Mouse (Mus musculus) kidney, embryonic 14.5 days (tissue): ENCODE data around the gene Clip2. TPM values are rescaled to one million over a fixed set of nuclear protein-coding genes. Genes with fewer than 3 reads are reported as not detected.

Source experiments
- ATAC-seq: fragments of 200-750 bp; cut with Nextera tagmentation; 2 replicates; pipeline ENCODE4 v1.8.0; 2017; ENCODE audit warnings: moderate number of reproducible peaks, mild to moderate bottlenecking, moderate TSS enrichment, moderate library complexity; ENCODE audit not compliant: low FRiP score, low TSS enrichment
- H3K27ac ChIP-seq: fragments of 300-500 bp; sonication (generic); 2 replicates; pipeline ENCODE4 v1.5.1; 2014; ENCODE audit warnings: low read depth, mild to moderate bottlenecking, low read length, moderate library complexity, mixed read lengths
- H3K27me3 ChIP-seq: fragments of 300-500 bp; sonication (generic); 2 replicates; pipeline ENCODE4 v1.6.1; 2014; ENCODE audit warnings: mild to moderate bottlenecking, low read length; ENCODE audit not compliant: control insufficient read depth, insufficient read depth
- H3K36me3 ChIP-seq: fragments of 300-500 bp; sonication (generic); 2 replicates; pipeline ENCODE4 v1.6.1; 2014; ENCODE audit warnings: low read length, mixed read lengths; ENCODE audit not compliant: control insufficient read depth, insufficient read depth
- H3K4me1 ChIP-seq: fragments of 300-500 bp; sonication (generic); 2 replicates; pipeline ENCODE4 v1.6.1; 2014; ENCODE audit warnings: low read length, mixed read lengths; ENCODE audit not compliant: control insufficient read depth, insufficient read depth
- H3K4me2 ChIP-seq: fragments of 300-500 bp; sonication (generic); replicated peaks from 2 replicates; pipeline ENCODE4 v1.6.1; 2014; ENCODE audit warnings: low read depth, mild to moderate bottlenecking, low read length
- H3K4me3 ChIP-seq: fragments of 300-500 bp; sonication (generic); 2 replicates; pipeline ENCODE4 v1.5.1; 2014; ENCODE audit warnings: mild to moderate bottlenecking, low read length
- H3K9ac ChIP-seq: fragments of 300-500 bp; sonication (generic); 2 replicates; pipeline ENCODE4 v1.6.1; 2014; ENCODE audit warnings: low read depth, mild to moderate bottlenecking, low read length, moderate library complexity
- H3K9me3 ChIP-seq: fragments of 300-500 bp; sonication (generic); 2 replicates; pipeline ENCODE4 v1.6.1; 2016; ENCODE audit warnings: low read length; ENCODE audit not compliant: control insufficient read depth
- WGBS: fragments of 180-500 bp; shearing (Covaris S2); extraction: QIAGEN DNeasy Blood & Tissue Kit; methylation state at CpG from one replicate; pipeline ENCODE4 v1.1.7; 2014; 5-methylcytosine and 5-hydroxymethylcytosine counted together
- polyA plus RNA-seq: library from polyadenylated mRNA; unstranded; fragments of >200 nt; fragmentation: Nextera tagmentation; extraction: Ambion mirVana; gene quantifications from 2 replicates; pipeline ENCODE4 v1.2.1, GENCODE M21; 2014

The Clip2 gene
- polyA plus RNA-seq, 1 experiment from 2014 or later: 4.4 TPM

GRCm38 (mm10) chr5:134523728-134524127 lies 28.5 kb downstream of the Clip2 start:
- H3K4me3 ChIP-seq: no peak overlapping the region
- no peaks in the 10 kb centered on the region for H3K9me3 ChIP-seq
- 59% methylated on average over 5 of the region's 5 CpGs for WGBS
- 0 out of 2 replicates have a peak, but pooled peaks cover 5% of the 10 kb centered on the region for H3K4me1 ChIP-seq
- no peak for ATAC-seq
- H3K4me2 ChIP-seq: no peak overlapping the region
- no peaks in the 10 kb centered on the region for H3K27me3 ChIP-seq
- H3K36me3 ChIP-seq: peaks cover 14% of the 10 kb centered on the region
- H3K27ac ChIP-seq: no peak overlapping the region
- no peak overlapping the region for H3K9ac ChIP-seq

- 94% methylated on average over 26 of the region's 26 CpGs for WGBS
Measured at GRCm38 (mm10) chr5:134522524-134522923, 29.7 kb downstream of the Clip2 start.

GRCm38 (mm10) chr5:134521806-134522205 lies 30.4 kb downstream of the Clip2 start:
- WGBS: 86% methylated on average over 7 of the region's 7 CpGs
- Histone ChIP-seq H3K36me3 (peaks cover 28% of the 10 kb centered on the region), H3K4me1 (no peaks in the 10 kb centered on the region), H3K9ac (no peak overlapping the region), H3K27ac (no peak overlapping the region), H3K4me2 (no peak overlapping the region), H3K27me3 (no peaks in the 10 kb centered on the region), H3K4me3 (no peak overlapping the region), H3K9me3 (no peaks in the 10 kb centered on the region)
- ATAC-seq: no peak

More at GRCm38 (mm10) chr5:134522524-134522923, 29.7 kb downstream of the Clip2 start:
- Histone ChIP-seq H3K36me3 (peaks cover 20% of the 10 kb centered on the region), H3K9me3 (no peaks in the 10 kb centered on the region), H3K27me3 (no peaks in the 10 kb centered on the region), H3K4me1 (no peaks in the 10 kb centered on the region), H3K9ac (no peak overlapping the region), H3K4me3 (no peak overlapping the region), H3K27ac (no peak overlapping the region), H3K4me2 (no peak overlapping the region)
- ATAC-seq: no peak

GRCm38 (mm10) chr5:134521131-134521530 lies 31.1 kb downstream of the Clip2 start:
- H3K4me2 ChIP-seq: no peak overlapping the region
- H3K36me3 ChIP-seq: peaks cover 34% of the 10 kb centered on the region
- H3K4me3 ChIP-seq: no peak overlapping the region
- WGBS: 88% methylated on average over 2 of the region's 2 CpGs
- no peak overlapping the region for H3K27ac ChIP-seq
- H3K9ac ChIP-seq: no peak overlapping the region
- no peaks in the 10 kb centered on the region; the same call in 1 of the 2 replicates for H3K9me3 ChIP-seq
- no peaks in the 10 kb centered on the region for H3K4me1 ChIP-seq
- H3K27me3 ChIP-seq: no peaks in the 10 kb centered on the region
- no peak for ATAC-seq

GRCm38 (mm10) chr5:134520120-134520519 lies 32.1 kb downstream of the Clip2 start:
- H3K27me3 ChIP-seq: no peaks in the 10 kb centered on the region
- H3K4me2 ChIP-seq: no peak overlapping the region
- H3K27ac ChIP-seq: no peak overlapping the region
- no peak overlapping the region for H3K4me3 ChIP-seq
- 91% methylated on average over 4 of the region's 4 CpGs for WGBS
- H3K36me3 ChIP-seq: peaks cover 42% of the 10 kb centered on the region
- ATAC-seq: no peak
- H3K9ac ChIP-seq: no peak overlapping the region
- H3K4me1 ChIP-seq: no peaks in the 10 kb centered on the region
- no peaks in the 10 kb centered on the region; the same call in 1 of the 2 replicates for H3K9me3 ChIP-seq

- no peak overlapping the region for H3K9ac ChIP-seq
- H3K4me1 ChIP-seq: no peaks in the 10 kb centered on the region
- no peak for ATAC-seq
- no peaks in the 10 kb centered on the region for H3K27me3 ChIP-seq
- no peak overlapping the region for H3K27ac ChIP-seq
- no peak overlapping the region for H3K4me3 ChIP-seq
- H3K4me2 ChIP-seq: no peak overlapping the region
- 93% methylated on average over 5 of the region's 5 CpGs for WGBS
- peaks cover 49% of the 10 kb centered on the region for H3K36me3 ChIP-seq
- H3K9me3 ChIP-seq: no peaks in the 10 kb centered on the region; the same call in 1 of the 2 replicates
Measured at GRCm38 (mm10) chr5:134519471-134519870, 32.8 kb downstream of the Clip2 start.

GRCm38 (mm10) chr5:134512086-134512485 lies 40.1 kb downstream of the Clip2 start:
- Histone ChIP-seq H3K36me3 (peaks cover 64% of the 10 kb centered on the region), H3K4me1 (no peaks in the 10 kb centered on the region), H3K4me3 (no peak overlapping the region), H3K9ac (no peak overlapping the region), H3K27me3 (no peaks in the 10 kb centered on the region), H3K4me2 (no peak overlapping the region), H3K27ac (no peak overlapping the region), H3K9me3 (no peaks in the 10 kb centered on the region; the same call in 1 of the 2 replicates)
- no peak; the same call in 1 of the 2 replicates for ATAC-seq
- 74% methylated on average over 5 of the region's 5 CpGs for WGBS

- Histone ChIP-seq H3K9ac (no peak overlapping the region), H3K27ac (no peak overlapping the region), H3K36me3 (peaks cover 48% of the 10 kb centered on the region), H3K27me3 (no peaks in the 10 kb centered on the region), H3K4me1 (no peaks in the 10 kb centered on the region), H3K9me3 (no peaks in the 10 kb centered on the region), H3K4me3 (no peak overlapping the region), H3K4me2 (no peak overlapping the region)
- 92% methylated on average over 5 of the region's 5 CpGs for WGBS
- no peak for ATAC-seq
Measured at GRCm38 (mm10) chr5:134510266-134510665, 42.0 kb downstream of the Clip2 start.

GRCm38 (mm10) chr5:134508965-134509364 lies 43.3 kb downstream of the Clip2 start:
- Histone ChIP-seq H3K27ac (no peak overlapping the region), H3K4me3 (no peak overlapping the region), H3K36me3 (peaks cover 35% of the 10 kb centered on the region), H3K4me1 (no peaks in the 10 kb centered on the region), H3K4me2 (no peak overlapping the region), H3K27me3 (no peaks in the 10 kb centered on the region), H3K9me3 (no peaks in the 10 kb centered on the region), H3K9ac (no peak overlapping the region)
- 91% methylated on average over 5 of the region's 5 CpGs for WGBS
- ATAC-seq: no peak
